Mouse (Mus musculus): ENCODE data around the gene Rin3. TPM values are rescaled to one million over a fixed set of nuclear protein-coding genes. Genes with fewer than 3 reads are reported as not detected.

Rin3 gene
- polyA plus RNA-seq, 1 experiment from 2014 or later, result 3.2 TPM

DNA sequence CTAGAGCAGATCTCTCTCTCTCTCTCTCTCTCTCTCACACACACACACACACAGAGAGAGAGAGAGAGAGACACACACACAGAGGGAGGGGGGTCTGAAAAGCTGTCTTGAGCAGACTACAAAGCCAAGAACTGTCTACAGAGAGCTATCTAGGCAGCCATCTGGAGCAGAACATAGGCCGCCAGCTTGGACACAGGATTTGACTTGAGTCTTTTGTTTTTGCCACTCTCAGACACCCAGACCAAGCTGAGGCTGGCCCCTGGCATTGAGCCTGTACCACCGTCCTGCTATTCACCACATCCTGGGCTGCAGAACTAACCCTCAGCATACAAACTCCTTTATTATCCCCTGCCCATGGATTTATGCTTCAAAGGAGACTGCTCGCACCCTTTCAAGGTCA is 136.7 kb downstream of the Rin3 start:
- no peak overlapping the region for H3K4me3 ChIP-seq (replicated peaks)
- H3K27me3 ChIP-seq (replicated peaks), result no peaks in the 10 kb centered on the region
- no peak overlapping the region for H3K9ac ChIP-seq (replicated peaks)
- H3K27ac ChIP-seq (replicated peaks), result peak overlapping the region; percentile 54; the same call in 1 of the 2 replicates
- 38% methylated on average over 3 of the region's 3 CpGs for WGBS
- peaks cover 23% of the 10 kb centered on the region for H3K36me3 ChIP-seq
- no peak overlapping the region for H3K4me2 ChIP-seq
- peak; percentile 51; the same call in 1 of the 2 replicates for ATAC-seq (ENCODE audit: low FRiP score)
- H3K4me1 ChIP-seq, result no peaks in the 10 kb centered on the region; the same call in none of the 2 replicates
- no peaks in the 10 kb centered on the region for H3K9me3 ChIP-seq (replicated peaks)

DNA sequence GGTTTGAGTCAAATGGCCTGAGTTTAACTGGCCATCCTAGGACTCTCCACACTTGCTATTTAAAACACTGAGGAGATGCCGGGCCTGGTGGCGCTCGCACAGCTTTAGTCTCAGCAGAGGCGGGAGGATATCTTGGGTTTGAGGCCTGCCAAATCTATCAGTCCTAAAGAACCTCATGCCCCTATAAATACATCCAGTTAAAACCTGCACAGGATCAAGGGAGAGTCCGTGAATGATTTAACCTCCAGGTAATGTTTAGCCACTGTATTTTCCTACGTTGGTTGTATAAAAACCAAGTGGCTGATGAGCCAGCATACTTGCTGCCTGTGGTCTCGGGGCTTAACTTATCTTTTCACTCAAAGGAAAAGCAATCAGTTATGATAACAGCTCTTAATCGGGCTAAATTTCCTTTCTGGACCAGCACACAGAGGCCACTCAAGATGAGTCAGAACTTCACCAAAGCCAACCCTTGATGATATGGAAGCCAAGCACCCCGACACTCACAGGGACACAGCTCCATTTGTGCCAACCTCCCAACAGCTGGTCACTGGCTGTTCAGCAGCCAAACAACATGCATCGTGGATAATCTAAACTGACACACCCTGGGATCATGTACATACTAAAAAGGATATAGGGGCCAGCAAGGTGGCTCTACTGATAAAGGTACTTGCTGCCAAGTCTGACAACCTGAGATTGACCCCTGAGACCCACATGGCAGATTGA is 137.5 kb downstream of the Rin3 start:
- H3K36me3 ChIP-seq, result peaks cover 23% of the 10 kb centered on the region
- no peaks in the 10 kb centered on the region for H3K9me3 ChIP-seq (replicated peaks)
- no peaks in the 10 kb centered on the region; the same call in none of the 2 replicates for H3K4me1 ChIP-seq
- WGBS, result 90% methylated on average over 10 of the region's 10 CpGs
- no peak overlapping the region for H3K27ac ChIP-seq (replicated peaks)
- ATAC-seq (ENCODE audit: low FRiP score), result no peak
- H3K4me3 ChIP-seq (replicated peaks), result no peak overlapping the region
- no peak overlapping the region for H3K4me2 ChIP-seq
- H3K9ac ChIP-seq (replicated peaks), result no peak overlapping the region
- no peaks in the 10 kb centered on the region for H3K27me3 ChIP-seq (replicated peaks)

DNA sequence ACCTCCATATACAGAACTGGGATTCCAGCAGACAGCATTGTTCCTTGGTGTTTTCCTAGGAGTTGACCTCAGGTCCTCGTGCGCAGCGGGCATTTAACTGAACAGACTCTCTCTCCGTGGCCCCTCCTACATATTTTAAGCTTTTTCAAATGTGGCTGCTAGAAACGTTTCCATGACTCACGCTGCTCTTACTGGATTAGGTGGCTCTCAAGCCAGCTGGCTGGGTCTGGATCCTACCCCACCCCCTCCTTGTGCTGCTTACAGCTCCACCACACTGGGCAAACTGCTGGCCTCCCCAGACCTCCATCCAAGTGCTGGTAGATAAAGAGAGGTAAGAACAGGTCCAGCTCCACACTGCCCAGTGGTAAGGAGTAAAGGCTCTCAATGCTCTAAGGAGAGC is 139.2 kb downstream of the Rin3 start:
- Histone ChIP-seq H3K27me3 (replicated peaks) (no peaks in the 10 kb centered on the region), H3K4me1 (no peaks in the 10 kb centered on the region), H3K9me3 (replicated peaks) (no peaks in the 10 kb centered on the region), H3K4me2 (no peak overlapping the region), H3K9ac (replicated peaks) (no peak overlapping the region), H3K27ac (replicated peaks) (no peak overlapping the region), H3K36me3 (peaks cover 27% of the 10 kb centered on the region), H3K4me3 (replicated peaks) (no peak overlapping the region)
- ATAC-seq (ENCODE audit: low FRiP score), result no peak
- 90% methylated on average over 6 of the region's 6 CpGs for WGBS

DNA sequence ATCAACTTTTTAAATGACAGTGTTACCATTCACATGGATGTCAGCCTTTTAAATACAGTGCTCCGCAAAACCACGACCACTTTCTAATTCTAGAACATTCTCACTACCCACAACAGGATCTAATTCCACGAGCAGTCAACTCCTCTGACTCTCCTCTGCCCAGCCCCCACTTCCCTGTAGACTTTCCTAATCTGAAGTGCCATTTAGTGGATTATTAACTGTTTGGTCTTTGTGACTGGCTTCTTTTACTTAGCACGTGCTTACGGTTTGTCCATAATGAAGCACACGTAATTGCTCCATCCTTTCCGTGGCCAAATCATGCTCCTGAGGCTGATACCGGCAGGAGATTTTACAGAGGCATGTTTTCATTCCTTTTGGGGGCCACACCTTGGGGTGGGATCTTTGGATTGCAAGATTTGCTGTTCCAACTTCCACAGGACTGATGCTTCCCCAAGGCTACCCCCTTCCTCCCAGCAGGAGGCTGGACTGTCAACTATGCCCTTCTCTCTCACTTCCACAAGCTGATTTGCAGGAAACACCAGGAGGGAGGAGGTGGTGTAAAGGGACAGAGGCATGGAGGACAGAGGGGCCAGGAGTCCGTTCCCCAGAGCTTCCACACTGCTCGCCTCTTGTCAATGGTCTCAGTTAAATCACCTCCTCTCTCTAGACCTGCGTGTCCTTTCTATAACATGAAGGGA is 139.9 kb downstream of the Rin3 start:
- Histone ChIP-seq H3K9me3 (replicated peaks) (no peaks in the 10 kb centered on the region), H3K4me2 (no peak overlapping the region), H3K4me3 (replicated peaks) (no peak overlapping the region), H3K4me1 (no peaks in the 10 kb centered on the region), H3K36me3 (peaks cover 27% of the 10 kb centered on the region), H3K27me3 (replicated peaks) (no peaks in the 10 kb centered on the region), H3K9ac (replicated peaks) (no peak overlapping the region), H3K27ac (replicated peaks) (no peak overlapping the region)
- no peak for ATAC-seq (ENCODE audit: low FRiP score)
- WGBS, result 93% methylated on average over 11 of the region's 11 CpGs

DNA sequence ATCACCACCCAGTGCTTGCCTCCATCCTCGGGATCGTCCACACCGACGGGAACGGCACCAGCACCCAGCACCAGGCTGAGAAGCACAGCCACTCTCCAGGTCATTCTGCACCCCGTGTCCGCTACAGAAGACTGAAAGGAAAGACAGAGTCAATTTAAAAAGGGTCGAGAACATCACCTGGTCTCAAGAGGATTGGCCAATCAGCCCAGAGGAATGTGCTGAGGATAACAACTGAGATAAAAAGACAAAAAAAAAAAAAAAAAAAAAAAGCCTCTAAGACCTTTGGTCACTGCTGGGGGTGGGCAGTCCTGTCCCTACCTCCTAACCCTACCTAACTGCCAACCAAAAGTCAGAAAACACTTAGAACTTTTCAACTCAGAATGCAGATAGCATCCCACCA is 140.8 kb downstream of the Rin3 start:
- H3K27ac ChIP-seq (replicated peaks), result no peak overlapping the region
- H3K27me3 ChIP-seq (replicated peaks), result no peaks in the 10 kb centered on the region
- H3K9ac ChIP-seq (replicated peaks), result no peak overlapping the region
- WGBS, result 92% methylated on average over 8 of the region's 8 CpGs
- no peaks in the 10 kb centered on the region for H3K4me1 ChIP-seq
- no peaks in the 10 kb centered on the region for H3K9me3 ChIP-seq (replicated peaks)
- H3K36me3 ChIP-seq, result peaks cover 27% of the 10 kb centered on the region
- no peak overlapping the region for H3K4me3 ChIP-seq (replicated peaks)
- H3K4me2 ChIP-seq, result no peak overlapping the region
- ATAC-seq (ENCODE audit: low FRiP score), result no peak

DNA sequence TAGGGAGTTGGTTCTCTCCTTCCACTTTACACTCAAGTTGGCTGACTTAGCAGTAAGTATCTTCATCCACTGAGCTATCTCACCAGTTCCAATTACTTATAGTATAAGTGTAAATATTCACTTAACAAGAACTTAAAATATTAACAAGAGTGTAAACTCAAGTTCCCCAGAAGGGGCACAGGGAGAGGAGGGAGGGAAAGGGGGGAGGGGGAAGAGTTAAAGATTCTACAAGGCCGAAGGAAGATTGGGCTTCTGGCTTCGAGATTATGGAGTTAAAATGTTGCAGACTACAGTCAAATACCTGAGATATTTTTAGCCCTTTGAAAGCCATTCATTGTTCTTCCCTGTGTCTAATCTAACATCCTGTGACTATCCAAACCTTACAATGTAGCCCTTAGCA is 141.6 kb downstream of the Rin3 start:
- no peak overlapping the region for H3K4me3 ChIP-seq (replicated peaks)
- WGBS, result 73% methylated on average over 2 of the region's 2 CpGs

DNA sequence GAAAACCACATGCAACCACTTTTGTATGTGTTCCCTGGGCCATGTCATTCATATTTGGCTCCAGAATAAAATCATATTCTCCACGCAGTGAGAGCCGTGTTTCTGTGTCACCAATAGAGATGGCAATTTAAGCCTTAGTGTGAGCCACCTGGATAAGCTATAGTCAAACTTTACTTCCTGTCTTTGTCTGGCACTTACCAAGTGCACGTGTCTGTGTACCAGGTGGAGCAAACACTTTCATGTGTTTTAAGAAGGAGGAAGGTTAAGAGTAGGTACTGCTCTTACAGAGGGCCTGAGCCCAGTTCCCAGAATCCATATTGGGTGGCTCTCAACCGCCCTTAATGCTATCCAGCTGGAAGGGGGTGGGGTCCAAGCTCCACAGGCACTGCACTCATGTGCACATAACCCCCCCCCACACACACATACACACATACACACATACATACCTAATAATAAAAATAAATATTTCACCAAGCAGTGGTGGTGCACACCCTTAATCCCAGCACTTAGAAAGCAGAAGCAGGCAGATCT is 142.3 kb downstream of the Rin3 start:
- Histone ChIP-seq H3K27me3 (replicated peaks) (no peaks in the 10 kb centered on the region), H3K4me3 (replicated peaks) (no peak overlapping the region), H3K9me3 (replicated peaks) (no peaks in the 10 kb centered on the region), H3K4me2 (no peak overlapping the region), H3K27ac (replicated peaks) (no peak overlapping the region), H3K4me1 (no peaks in the 10 kb centered on the region), H3K9ac (replicated peaks) (no peak overlapping the region), H3K36me3 (peaks cover 27% of the 10 kb centered on the region)
- no peak for ATAC-seq (ENCODE audit: low FRiP score)
- 88% methylated on average over 4 of the region's 4 CpGs for WGBS

More for the DNA sequence above, 141.6 kb downstream of the Rin3 start:
- ATAC-seq (ENCODE audit: low FRiP score), result no peak
- Histone ChIP-seq H3K36me3 (peaks cover 27% of the 10 kb centered on the region), H3K9me3 (replicated peaks) (no peaks in the 10 kb centered on the region), H3K9ac (replicated peaks) (no peak overlapping the region), H3K4me2 (no peak overlapping the region), H3K27ac (replicated peaks) (no peak overlapping the region), H3K27me3 (replicated peaks) (no peaks in the 10 kb centered on the region), H3K4me1 (no peaks in the 10 kb centered on the region)

DNA sequence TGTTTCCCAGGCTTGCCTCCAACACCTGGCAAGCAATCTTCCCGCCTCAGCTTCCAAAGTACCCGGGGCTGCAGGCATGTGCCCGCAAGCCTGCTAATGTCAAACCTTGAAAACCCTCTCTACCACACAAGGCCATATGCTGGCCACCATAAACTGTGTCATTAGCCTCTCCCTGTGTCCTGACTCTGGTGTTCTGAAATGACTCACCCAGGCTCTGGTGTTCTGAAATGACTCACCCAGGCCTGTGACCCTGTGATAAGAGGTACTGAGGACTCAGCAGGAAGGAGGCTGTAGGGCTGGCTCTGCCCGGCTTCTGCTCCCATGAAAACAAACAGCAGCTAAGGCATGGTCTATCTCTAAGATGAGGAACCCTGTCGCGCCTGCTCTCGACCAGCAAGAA is 143.4 kb downstream of the Rin3 start:
- peaks cover 26% of the 10 kb centered on the region for H3K36me3 ChIP-seq
- H3K27ac ChIP-seq (replicated peaks), result no peak overlapping the region
- H3K27me3 ChIP-seq (replicated peaks), result no peaks in the 10 kb centered on the region
- H3K4me3 ChIP-seq (replicated peaks), result no peak overlapping the region
- WGBS, result 91% methylated on average over 7 of the region's 7 CpGs
- no peak overlapping the region for H3K9ac ChIP-seq (replicated peaks)
- no peak for ATAC-seq (ENCODE audit: low FRiP score)
- no peaks in the 10 kb centered on the region for H3K4me1 ChIP-seq
- no peaks in the 10 kb centered on the region for H3K9me3 ChIP-seq (replicated peaks)
- H3K4me2 ChIP-seq, result no peak overlapping the region

DNA sequence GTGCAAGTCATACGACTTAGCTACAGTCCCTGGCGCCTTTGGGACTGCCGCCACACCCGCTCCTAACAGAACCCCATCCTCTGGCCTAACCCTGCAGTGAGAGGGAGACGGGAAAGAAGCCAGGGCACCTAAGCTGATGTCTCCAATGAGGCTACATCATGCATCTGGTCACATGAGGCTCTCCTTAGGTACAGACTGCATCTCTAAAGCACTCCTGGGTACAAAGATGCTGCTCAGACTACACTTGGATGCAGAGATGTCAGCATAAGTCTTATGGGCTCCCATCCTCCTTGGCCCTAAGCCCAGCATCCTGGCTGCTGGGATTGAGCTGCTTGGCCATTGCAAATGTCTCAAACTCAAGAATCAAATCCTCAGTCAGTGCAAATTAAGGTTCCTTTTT is 146.8 kb downstream of the Rin3 start:
- Histone ChIP-seq H3K9me3 (replicated peaks) (no peaks in the 10 kb centered on the region), H3K4me2 (no peak overlapping the region), H3K27ac (replicated peaks) (no peak overlapping the region), H3K27me3 (replicated peaks) (no peaks in the 10 kb centered on the region), H3K9ac (replicated peaks) (no peak overlapping the region), H3K4me1 (no peaks in the 10 kb centered on the region), H3K36me3 (peaks cover 4% of the 10 kb centered on the region), H3K4me3 (replicated peaks) (no peak overlapping the region)
- no peak for ATAC-seq (ENCODE audit: low FRiP score)
- 94% methylated on average over 5 of the region's 5 CpGs for WGBS

DNA sequence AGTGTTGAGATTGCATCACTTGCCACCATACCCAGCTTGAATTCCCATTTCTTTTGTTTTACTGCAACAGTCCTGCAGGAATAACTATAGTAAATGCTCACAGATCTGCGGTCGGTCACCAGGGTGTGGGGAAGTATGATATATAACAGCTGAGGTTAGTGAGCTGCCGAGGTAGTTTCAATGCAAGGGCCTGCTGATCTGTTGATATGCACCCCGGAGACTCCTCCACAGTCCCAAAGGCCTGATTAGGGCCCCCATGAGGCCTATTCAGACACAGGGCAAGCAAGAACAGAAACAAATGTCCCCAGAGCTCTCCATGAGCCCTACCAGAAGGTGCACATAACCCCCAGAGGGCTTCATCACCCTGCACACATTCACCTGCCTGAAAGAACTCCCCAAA is 147.4 kb downstream of the Rin3 start:
- H3K4me3 ChIP-seq (replicated peaks), result no peak overlapping the region

DNA sequence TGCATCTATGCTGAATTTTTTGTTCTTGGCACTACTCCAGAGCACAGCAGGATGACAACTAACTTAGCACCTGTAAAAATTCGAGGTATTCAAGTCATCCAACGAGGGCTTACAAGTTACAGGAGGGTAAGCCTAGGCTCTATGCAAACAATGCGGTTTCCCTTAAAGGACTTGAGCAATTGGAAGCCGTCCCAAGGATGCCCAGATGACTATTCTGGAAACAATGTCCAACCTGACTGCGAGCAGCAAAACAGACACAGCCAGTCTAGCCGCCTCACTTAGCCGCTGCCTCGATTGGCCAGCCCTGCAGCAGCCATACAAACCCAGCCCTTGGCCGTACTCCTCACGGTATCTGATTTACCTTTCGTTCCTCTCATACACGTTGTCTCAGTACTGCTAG is 149.4 kb downstream of the Rin3 start:
- ATAC-seq (ENCODE audit: low FRiP score), result no peak
- no peak overlapping the region for H3K27ac ChIP-seq (replicated peaks)
- H3K4me1 ChIP-seq, result 0 out of 2 replicates have a peak, but pooled peaks cover 3% of the 10 kb centered on the region
- no peaks in the 10 kb centered on the region for H3K9me3 ChIP-seq (replicated peaks)
- H3K36me3 ChIP-seq, result no peaks in the 10 kb centered on the region
- no peak overlapping the region for H3K4me2 ChIP-seq
- H3K9ac ChIP-seq (replicated peaks), result no peak overlapping the region
- no peaks in the 10 kb centered on the region for H3K27me3 ChIP-seq (replicated peaks)
- no peak overlapping the region for H3K4me3 ChIP-seq (replicated peaks)
- 84% methylated on average over 12 of the region's 12 CpGs for WGBS

More for the DNA sequence above, 147.4 kb downstream of the Rin3 start:
- 81% methylated on average over 4 of the region's 4 CpGs for WGBS
- H3K27me3 ChIP-seq (replicated peaks), result no peaks in the 10 kb centered on the region
- H3K27ac ChIP-seq (replicated peaks), result no peak overlapping the region
- peaks cover 4% of the 10 kb centered on the region for H3K36me3 ChIP-seq
- H3K9ac ChIP-seq (replicated peaks), result no peak overlapping the region
- no peaks in the 10 kb centered on the region for H3K4me1 ChIP-seq
- ATAC-seq (ENCODE audit: low FRiP score), result no peak
- no peaks in the 10 kb centered on the region for H3K9me3 ChIP-seq (replicated peaks)
- no peak overlapping the region for H3K4me2 ChIP-seq

DNA sequence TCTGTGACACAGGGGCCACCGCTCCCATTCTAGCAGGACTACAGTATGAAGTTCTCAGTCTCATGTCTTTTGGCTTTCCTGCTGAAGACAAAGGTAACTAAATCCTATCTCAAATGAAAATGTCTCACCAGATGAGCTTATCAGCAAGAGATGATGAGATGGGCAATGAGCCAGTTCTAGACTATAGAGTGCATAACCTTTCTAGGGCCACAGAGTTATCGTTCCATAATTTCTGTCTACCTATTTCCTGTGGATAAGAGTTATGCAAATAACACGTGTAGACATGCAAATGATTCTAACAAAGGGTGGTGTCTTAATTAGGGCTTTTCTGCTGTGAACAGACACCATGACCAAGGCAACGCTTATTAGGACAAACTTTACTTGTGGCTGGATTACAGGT is 151.3 kb downstream of the Rin3 start:
- Histone ChIP-seq H3K27ac (replicated peaks) (no peak overlapping the region), H3K9ac (replicated peaks) (no peak overlapping the region), H3K36me3 (no peaks in the 10 kb centered on the region), H3K4me2 (no peak overlapping the region), H3K9me3 (replicated peaks) (no peaks in the 10 kb centered on the region), H3K4me1 (peaks cover 22% of the 10 kb centered on the region), H3K27me3 (replicated peaks) (no peaks in the 10 kb centered on the region), H3K4me3 (replicated peaks) (no peak overlapping the region)
- 92% methylated on average over 4 of the region's 4 CpGs for WGBS
- no peak for ATAC-seq (ENCODE audit: low FRiP score)

Measured in neural tube, embryonic 15.5 days (tissue).